Mouse (Mus musculus): ENCODE measurements at regions not wholly inside any gene's neighbourhood (a gene's known extent, or its start where the extent isn't known, plus 50 kb on each side); places are given as distances from the start of the nearest gene placed in this dataset.

DNA sequence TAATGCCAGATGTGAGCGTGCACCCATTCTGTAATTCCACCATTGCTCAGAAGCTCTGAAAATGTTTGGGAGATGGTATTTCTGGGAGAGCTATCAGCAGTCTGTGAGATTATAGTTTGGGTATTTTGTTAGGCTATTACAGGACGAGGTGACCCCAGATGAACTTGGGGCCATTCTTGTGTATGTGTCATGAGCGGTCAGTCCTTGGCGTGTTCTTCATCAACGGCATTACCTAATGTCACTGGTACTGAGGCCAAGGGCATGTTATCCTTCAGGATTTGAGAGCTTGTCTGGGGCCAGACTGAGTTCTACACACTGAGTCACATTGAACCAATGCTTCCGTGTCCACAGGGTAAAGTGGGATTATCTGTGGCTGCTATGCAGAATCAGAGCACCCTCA is 335.9 kb upstream of the Id2 start:
- ATAC-seq (replicated peaks in 1 of 2; ENCODE audit: insufficient read depth in 1 of 2, low FRiP score in 2 of 2, low TSS enrichment in 1 of 2, low read depth in 1 of 2, poor library complexity in 2 of 2, severe bottlenecking in 2 of 2), result no peak

DNA sequence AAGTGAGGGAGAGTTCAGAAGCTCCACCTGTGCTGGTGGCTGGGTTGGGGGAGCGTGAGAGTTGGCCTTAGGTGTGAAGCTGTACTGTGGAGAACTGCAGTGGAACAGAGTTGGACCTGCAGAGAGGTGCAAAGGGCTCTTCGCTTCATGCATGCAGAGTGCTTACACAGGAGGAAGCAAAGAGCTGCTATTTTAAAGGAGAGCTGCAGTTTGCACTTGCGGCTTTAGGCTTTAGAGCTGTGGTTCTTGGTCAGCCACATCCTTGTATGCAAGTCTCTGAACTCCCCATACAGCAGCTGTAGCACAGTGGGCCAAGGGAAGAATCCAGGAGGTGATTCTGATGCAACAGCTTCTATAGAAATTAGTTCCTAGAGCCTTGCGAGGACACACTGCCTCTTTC is 334.0 kb upstream of the Id2 start:
- peak; percentile 59 to 70 for ATAC-seq (replicated peaks in 1 of 2; ENCODE audit: insufficient read depth in 1 of 2, low FRiP score in 2 of 2, low TSS enrichment in 1 of 2, low read depth in 1 of 2, poor library complexity in 2 of 2, severe bottlenecking in 2 of 2)

DNA sequence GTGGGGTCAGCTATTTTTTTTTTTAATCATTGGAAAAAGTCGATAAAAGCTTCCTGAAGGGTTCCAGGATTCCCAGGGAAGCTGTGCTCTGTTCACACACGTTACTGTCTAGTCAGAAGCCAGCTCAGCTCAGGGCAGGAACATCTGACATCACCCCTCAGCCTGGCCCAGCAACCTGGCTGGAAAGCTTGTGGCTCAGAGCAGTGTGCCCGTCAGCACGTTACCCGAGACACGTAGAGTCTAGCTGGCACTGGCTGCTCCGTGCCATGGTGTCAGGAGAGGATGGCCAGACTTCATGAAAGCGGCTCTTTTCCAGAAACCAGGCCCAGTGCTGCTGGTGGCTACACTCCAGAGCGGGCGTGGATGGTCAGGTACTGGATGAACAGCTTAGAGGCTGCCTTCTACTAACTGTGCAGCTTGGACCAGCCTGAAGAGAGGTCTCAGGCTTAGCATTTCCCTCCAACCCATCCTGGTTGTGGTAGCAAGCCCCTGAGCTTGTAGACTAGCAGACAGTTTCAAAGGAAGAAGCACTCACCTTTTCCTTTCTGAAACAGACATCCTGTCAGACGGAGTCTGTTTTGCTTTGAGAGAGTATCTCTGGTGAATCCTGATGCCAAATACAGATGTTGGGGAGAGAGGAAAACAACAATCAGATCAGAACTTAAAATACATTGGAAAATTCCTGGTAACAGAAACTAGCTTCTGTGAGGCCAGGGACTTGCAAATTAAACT is 331.1 kb upstream of the Id2 start:
- ATAC-seq (replicated peaks in 1 of 2; ENCODE audit: insufficient read depth in 1 of 2, low FRiP score in 2 of 2, low TSS enrichment in 1 of 2, low read depth in 1 of 2, poor library complexity in 2 of 2, severe bottlenecking in 2 of 2), result no peak

DNA sequence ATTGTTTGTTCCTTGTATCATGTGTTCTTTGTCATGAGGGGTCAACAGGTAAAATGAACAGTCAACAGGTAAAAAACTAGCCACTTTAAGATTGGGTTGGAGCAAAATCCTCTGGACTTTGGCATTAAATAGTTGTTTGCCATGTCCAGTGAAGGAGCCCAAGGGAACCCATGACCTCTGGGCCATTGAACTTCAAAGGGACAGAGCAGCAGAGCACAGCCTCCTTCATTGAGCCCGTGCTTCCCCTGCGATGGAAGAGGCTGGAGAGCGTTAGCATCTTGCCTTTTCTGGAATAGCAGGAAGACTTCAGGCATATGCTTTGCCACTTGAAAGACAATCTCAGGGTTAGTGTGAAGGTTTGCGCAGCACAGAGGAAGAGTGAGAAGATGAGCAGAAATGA is 320.4 kb upstream of the Id2 start:
- no peak for ATAC-seq (replicated peaks in 1 of 2; ENCODE audit: insufficient read depth in 1 of 2, low FRiP score in 2 of 2, low TSS enrichment in 1 of 2, low read depth in 1 of 2, poor library complexity in 2 of 2, severe bottlenecking in 2 of 2)

DNA sequence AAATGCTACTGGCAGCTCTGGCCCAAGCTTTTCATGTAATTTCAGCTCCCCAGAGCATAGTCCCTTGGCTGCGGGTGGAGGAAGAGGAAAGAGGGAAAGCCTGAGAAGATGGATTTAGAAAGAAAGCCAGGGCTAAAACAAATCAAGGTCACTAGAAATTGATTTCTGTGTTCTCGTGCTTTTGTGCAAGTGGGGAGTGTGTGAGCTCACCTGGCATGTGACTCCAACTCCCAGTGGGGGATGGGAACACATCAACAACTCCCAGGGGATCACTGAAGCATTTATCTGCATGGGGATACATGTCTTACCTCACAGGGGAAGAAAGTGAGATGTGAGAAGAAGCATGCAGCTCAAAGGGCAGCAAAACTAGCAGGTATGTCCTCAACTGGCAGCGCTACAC is 319.6 kb upstream of the Id2 start:
- no peak for ATAC-seq (replicated peaks in 1 of 2; ENCODE audit: insufficient read depth in 1 of 2, low FRiP score in 2 of 2, low TSS enrichment in 1 of 2, low read depth in 1 of 2, poor library complexity in 2 of 2, severe bottlenecking in 2 of 2)

DNA sequence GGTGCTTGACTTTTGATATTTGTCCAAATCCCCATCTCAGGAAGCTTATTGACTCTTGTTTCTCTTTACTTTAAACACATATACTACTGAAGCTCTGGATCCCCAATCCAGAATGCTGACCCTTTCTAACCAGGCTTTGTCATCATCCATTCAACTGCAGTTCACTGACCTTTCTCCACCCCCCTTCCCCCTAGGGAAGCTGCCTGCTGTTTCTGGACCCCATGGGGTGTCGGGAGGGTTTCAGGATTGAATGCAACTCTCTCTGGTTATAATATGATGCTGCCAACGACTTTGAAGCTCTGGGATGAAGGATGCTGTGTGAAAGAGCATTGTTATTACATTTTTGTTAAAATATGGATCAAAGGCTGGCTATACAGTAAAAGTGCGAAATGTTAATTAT is 318.7 kb upstream of the Id2 start:
- no peak for ATAC-seq (replicated peaks in 1 of 2; ENCODE audit: insufficient read depth in 1 of 2, low FRiP score in 2 of 2, low TSS enrichment in 1 of 2, low read depth in 1 of 2, poor library complexity in 2 of 2, severe bottlenecking in 2 of 2)

DNA sequence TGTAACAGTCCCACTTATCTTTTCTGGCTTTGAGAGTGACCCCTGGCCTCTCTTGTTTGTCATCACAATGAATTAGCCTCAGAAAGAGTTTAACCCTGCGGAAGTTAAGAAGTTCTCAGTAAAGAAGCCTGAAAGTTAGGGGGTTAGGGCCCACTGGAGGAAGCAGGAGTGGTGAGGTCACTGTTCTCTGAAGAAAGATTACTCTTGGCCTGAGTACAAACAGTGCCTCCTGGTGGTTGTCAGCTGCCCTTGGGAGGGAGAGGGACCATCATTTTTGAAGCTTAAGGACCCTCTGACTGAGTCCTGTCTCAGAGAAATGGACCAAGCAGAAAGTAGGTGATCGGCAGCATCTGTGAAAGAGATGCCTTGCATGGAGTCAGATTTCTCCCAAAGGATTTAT is 318.3 kb upstream of the Id2 start:
- ATAC-seq (replicated peaks in 1 of 2; ENCODE audit: insufficient read depth in 1 of 2, low FRiP score in 2 of 2, low TSS enrichment in 1 of 2, low read depth in 1 of 2, poor library complexity in 2 of 2, severe bottlenecking in 2 of 2), result peak in 1 of 2 experiments; percentile 54; a peak in 1 of 4 replicates

DNA sequence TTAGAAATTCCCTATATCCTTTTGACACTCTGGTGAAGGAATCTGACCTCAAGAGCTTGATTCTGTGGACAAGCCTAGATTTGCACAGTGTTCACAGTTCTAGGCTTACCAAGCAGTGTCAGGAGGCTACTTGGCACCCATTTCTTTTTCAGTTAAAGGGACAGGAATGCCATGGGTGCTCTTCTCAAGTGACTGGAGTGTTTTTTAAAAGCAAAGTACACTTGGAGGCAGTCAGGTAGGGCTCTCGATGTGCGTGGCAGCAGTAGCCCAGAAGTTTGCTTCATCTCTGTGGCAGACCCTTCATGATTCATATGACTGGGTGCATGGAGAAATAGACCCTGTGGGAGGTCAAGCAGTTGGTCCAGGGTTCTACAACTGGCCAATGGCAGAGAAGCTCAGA is 310.4 kb upstream of the Id2 start:
- no peak for ATAC-seq (replicated peaks in 1 of 2; ENCODE audit: insufficient read depth in 1 of 2, low FRiP score in 2 of 2, low TSS enrichment in 1 of 2, low read depth in 1 of 2, poor library complexity in 2 of 2, severe bottlenecking in 2 of 2)

DNA sequence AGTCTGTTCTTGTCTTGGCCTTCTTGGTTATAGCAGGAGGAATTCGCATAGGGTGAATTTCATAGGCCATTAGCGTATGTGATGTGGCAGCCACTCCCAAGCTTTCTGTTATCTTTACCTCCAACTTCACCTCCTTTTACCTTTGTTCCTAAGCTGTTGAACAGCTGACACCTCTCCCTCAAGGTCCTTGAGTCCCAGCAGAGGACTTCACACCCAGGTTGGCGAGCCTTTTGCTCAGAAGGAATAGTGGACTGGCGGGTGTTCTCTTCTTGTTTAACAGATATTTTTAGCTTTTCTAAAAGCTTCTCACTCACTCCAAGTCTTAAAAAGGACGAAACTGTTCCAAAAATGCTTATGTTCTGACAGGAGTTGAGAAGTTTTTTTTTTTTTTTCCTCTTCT is 303.4 kb upstream of the Id2 start:
- no peak for ATAC-seq (replicated peaks in 1 of 2; ENCODE audit: insufficient read depth in 1 of 2, low FRiP score in 2 of 2, low TSS enrichment in 1 of 2, low read depth in 1 of 2, poor library complexity in 2 of 2, severe bottlenecking in 2 of 2)

DNA sequence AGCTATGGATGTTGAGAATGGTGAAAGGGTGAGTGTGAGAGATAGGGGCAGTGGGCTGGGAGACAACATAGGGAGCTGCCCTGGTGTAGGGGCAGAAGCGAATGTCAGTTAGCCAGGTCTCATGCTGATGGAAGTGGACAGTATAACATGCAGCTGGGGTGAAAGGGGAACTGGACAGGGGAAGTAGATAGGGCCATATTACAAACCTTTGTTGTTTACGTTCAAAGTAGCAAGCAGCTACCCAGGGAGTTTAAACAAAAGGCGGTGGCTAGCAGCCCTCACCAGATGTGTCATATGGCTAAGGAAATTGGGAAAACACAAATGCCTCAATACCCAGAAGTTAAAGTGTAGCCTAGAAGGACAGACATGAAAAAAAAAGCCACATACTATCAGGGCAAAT is 301.8 kb upstream of the Id2 start:
- no peak for ATAC-seq (replicated peaks in 1 of 2; ENCODE audit: insufficient read depth in 1 of 2, low FRiP score in 2 of 2, low TSS enrichment in 1 of 2, low read depth in 1 of 2, poor library complexity in 2 of 2, severe bottlenecking in 2 of 2)

DNA sequence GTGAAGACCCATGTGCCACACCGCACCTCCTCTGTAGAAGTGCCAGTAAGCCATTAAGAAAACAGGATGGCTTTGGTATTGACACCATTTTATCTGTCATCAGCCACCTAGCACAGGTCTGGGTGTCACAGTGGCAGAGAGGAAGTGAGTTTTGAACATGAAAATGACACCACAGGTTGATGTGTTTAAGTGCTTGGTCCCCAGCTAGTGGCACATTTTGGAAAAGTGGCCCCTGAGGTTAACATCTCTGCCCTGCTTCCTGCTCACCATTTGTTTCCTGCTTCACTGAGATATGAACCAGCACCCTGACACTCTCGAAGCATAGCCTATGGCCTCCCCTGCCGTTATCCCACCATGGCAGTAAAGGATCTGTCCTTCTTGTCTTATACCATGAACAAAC is 297.4 kb upstream of the Id2 start:
- ATAC-seq (replicated peaks in 1 of 2; ENCODE audit: insufficient read depth in 1 of 2, low FRiP score in 2 of 2, low TSS enrichment in 1 of 2, low read depth in 1 of 2, poor library complexity in 2 of 2, severe bottlenecking in 2 of 2), result peak in 1 of 2 experiments; percentile 17; a peak in 1 of 4 replicates

DNA sequence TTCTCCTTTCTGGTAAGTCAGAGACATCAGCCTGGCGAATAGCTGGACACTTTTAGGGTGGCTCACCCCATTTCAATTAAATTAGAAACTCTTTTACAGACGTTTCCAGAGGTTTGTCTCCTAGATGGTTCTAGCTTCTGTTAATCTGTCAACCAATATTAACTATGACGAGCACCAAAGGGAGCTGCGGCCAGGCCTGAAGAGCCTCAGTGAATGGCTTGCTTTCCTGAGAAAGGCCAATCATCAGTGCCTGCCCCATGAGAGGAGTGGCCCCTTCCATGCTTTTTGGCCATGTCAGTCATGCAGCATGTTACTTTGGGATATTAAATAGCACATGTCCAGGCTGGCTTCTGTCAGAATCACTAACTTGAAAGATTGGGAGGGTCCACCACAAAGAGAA is 296.6 kb upstream of the Id2 start:
- no peak for ATAC-seq (replicated peaks in 1 of 2; ENCODE audit: insufficient read depth in 1 of 2, low FRiP score in 2 of 2, low TSS enrichment in 1 of 2, low read depth in 1 of 2, poor library complexity in 2 of 2, severe bottlenecking in 2 of 2)

DNA sequence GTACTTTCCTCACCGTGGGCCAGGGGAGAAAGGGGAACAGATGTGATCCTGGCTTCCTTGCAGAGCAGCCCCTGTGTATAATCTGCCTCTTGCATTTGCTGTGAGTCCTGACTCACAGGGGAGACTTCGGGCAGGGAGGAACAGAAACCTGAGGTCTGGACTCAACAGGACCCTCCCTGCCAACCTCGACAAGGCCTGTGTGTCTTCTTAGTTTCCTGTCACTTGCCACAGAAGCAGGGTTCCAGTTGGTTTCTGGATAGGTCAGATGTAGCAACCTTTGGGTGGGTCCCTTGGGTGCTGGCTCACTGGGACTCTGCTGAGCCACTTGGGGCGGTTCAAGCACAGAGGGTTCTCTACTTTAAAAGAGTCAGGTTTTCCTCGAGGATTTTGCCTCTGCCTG is 292.3 kb upstream of the Id2 start:
- ATAC-seq (replicated peaks in 1 of 2; ENCODE audit: insufficient read depth in 1 of 2, low FRiP score in 2 of 2, low TSS enrichment in 1 of 2, low read depth in 1 of 2, poor library complexity in 2 of 2, severe bottlenecking in 2 of 2), result peak; percentile 72 to 82

DNA sequence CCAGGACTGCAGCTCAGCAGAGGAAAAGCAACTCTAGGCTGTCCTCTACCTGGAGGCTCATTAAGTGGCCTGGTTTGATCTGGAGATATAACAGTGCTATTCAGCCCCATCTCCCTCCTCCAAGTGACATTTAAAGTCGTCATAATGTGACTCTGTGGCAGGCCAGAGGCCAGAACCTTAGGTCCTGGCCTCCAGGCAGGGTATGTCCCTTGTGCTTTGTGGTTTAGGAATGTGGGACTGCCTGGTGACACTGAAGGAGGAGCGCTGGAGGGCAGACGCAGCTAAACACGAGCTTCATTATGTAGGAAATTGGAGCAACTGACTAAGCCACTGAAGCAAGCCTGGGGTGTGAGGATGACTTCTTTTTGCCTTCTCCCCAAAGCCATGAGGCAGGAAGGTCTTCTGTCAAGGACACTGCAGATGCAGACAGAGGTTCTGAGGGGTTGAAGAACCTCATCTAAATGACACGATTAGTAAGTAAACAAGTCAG is 290.9 kb upstream of the Id2 start:
- no peak for ATAC-seq (replicated peaks in 1 of 2; ENCODE audit: insufficient read depth in 1 of 2, low FRiP score in 2 of 2, low TSS enrichment in 1 of 2, low read depth in 1 of 2, poor library complexity in 2 of 2, severe bottlenecking in 2 of 2)

DNA sequence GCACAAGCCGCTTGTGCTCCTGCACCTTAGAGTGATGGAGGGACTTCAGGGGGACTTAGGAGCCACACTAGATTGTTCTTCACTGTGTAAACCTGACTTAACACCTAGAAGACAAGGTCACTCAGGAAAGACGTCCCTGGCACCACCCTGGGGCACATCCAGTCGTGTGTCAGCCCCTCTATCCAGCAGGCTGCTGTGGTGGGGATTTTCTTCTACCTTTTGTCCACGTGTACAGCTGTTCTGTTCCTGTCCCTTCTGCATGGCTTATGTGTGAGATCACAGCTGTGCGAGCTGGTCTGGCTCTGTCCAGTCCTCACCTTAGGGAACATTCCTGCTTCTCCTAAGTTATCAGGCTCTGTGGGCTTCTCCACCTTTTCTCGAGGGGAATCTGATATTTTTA is 286.0 kb upstream of the Id2 start:
- ATAC-seq (replicated peaks in 1 of 2; ENCODE audit: insufficient read depth in 1 of 2, low FRiP score in 2 of 2, low TSS enrichment in 1 of 2, low read depth in 1 of 2, poor library complexity in 2 of 2, severe bottlenecking in 2 of 2), result no peak

DNA sequence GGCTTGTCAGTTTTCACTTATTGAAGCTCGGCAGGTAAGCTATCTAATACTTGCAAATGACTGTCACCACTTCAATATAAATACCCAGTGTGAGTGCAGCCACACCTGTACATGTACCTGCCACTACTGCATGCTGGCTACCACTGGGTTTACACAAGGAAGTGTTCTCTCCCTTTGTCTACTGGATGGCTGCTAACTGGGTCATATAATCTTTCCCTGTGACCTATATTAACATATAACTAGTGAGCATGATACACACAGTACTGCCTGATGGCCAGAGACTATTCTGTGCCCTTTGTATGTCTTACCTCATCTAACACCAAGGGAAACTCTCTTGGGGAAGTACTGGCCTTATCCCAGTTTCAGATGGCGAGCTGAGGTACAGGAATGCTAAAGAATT is 285.5 kb upstream of the Id2 start:
- no peak for ATAC-seq (replicated peaks in 1 of 2; ENCODE audit: insufficient read depth in 1 of 2, low FRiP score in 2 of 2, low TSS enrichment in 1 of 2, low read depth in 1 of 2, poor library complexity in 2 of 2, severe bottlenecking in 2 of 2)

DNA sequence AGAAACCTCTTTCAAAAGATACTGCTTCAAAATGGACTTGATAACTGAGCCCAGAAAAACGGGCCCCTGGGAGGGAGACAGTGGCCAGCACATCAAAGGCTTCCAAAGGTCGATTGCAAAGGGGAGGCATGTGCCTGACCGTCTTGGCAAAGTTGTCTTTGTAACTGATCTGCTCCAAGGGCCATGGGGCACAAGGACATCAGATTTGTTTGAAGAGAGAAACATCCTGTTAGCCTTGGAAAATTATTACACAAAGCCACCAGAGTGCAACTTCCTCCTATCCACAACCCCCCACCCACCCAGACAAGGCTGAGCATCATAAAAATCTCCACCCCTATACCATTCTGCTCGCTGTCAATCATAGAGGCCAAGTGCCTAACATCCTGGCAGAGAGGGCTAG is 284.7 kb upstream of the Id2 start:
- ATAC-seq (replicated peaks in 1 of 2; ENCODE audit: insufficient read depth in 1 of 2, low FRiP score in 2 of 2, low TSS enrichment in 1 of 2, low read depth in 1 of 2, poor library complexity in 2 of 2, severe bottlenecking in 2 of 2), result no peak

DNA sequence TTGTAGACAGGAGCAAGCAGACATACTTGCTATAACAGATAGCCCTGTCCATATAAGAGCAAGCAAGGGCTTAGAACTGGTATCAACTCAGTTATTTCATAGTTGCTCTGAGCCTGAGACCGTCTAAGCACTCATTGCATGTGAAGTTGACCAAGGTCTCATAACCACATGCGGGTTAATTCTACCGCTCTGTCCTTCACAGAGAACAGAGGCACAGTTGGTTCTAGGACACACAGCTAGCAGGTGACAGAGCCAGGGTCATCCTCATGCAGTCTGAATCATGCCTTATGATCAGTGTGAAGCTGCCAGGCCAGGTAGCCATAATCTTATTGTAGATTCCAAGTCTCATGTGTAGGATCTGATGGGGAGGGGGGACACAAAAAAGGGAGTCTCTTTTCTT is 283.1 kb upstream of the Id2 start:
- no peak for ATAC-seq (replicated peaks in 1 of 2; ENCODE audit: insufficient read depth in 1 of 2, low FRiP score in 2 of 2, low TSS enrichment in 1 of 2, low read depth in 1 of 2, poor library complexity in 2 of 2, severe bottlenecking in 2 of 2)

DNA sequence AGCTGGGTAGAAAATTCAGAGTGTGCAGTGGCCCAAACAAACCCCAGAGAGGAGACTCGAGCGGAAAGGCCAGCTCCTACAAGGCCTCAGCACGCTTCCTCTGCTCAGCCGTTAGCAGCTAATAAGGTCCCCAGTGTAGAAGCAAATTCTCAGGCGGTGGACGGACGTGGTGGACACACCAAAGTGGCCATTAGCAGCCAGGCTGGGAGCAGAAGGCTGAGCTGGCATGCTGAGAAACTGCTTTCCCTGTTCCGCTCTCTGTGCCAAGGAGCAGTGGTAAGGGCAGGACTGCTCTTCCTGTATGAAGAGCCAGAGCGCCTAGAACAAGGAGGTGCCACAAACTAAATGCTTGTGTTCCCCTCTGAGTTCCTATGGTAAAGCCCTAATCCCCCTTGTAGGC is 282.1 kb upstream of the Id2 start:
- ATAC-seq (replicated peaks in 1 of 2; ENCODE audit: insufficient read depth in 1 of 2, low FRiP score in 2 of 2, low TSS enrichment in 1 of 2, low read depth in 1 of 2, poor library complexity in 2 of 2, severe bottlenecking in 2 of 2), result no peak
